Mouse (Mus musculus) E14TG2a.4 (cell line): Measurements from ENCODE around the gene Smc4.

ENCODE experiments used
- H3K27me3 ChIP-seq: 2 replicates; pipeline ENCODE4 v1.6.1; 2014; ENCODE audit warnings: low read length, control low read depth; ENCODE audit not compliant: insufficient read depth
- H3K36me3 ChIP-seq: 2 replicates; pipeline ENCODE4 v1.6.1; 2014; ENCODE audit warnings: low read length, control low read depth; ENCODE audit not compliant: insufficient read depth
- H3K4me1 ChIP-seq: replicated peaks from 2 replicates; pipeline ENCODE4 v1.6.1; 2014; ENCODE audit warnings: low read depth, low read length, control low read depth
- H3K4me3 ChIP-seq: replicated peaks from 2 replicates; pipeline ENCODE4 v1.5.1; 2014; ENCODE audit warnings: mild to moderate bottlenecking, low read length
- H3K9me3 ChIP-seq: 2 replicates; pipeline ENCODE4 v1.6.1; 2014; ENCODE audit warnings: low read length, control low read depth
- CTCF ChIP-seq: conservative IDR thresholded peaks from 2 replicates; pipeline ENCODE4 v1.5.1; 2014; ENCODE audit warnings: low read length
- NANOG ChIP-seq: IDR thresholded peaks from 2 replicates; pipeline ENCODE4 v1.6.1; 2014; ENCODE audit warnings: borderline replicate concordance, low read length, mixed read lengths
- POU5F1 ChIP-seq: IDR thresholded peaks from 2 replicates; pipeline ENCODE4 v1.6.1; 2014; ENCODE audit warnings: low read length, borderline replicate concordance

Gene Smc4

GRCm38 (mm10) chr3:69040105-69040504, 35.6 kb downstream of the Smc4 start:
- TF ChIP-seq POU5F1, result no peak
- TF ChIP-seq NANOG, result no peak
- no peak for TF ChIP-seq CTCF
- peaks cover 76% of the 10 kb centered on the region for H3K36me3 ChIP-seq
- peaks cover 45% of the 10 kb centered on the region for H3K4me1 ChIP-seq
- no peaks in the 10 kb centered on the region for H3K9me3 ChIP-seq
- H3K27me3 ChIP-seq, result no peaks in the 10 kb centered on the region
- peak overlapping the region; percentile 64 for H3K4me3 ChIP-seq

GRCm38 (mm10) chr3:69041298-69041697, 36.8 kb downstream of the Smc4 start:
- Histone ChIP-seq H3K9me3 (no peaks in the 10 kb centered on the region), H3K4me3 (peak overlapping the region; percentile 64), H3K36me3 (peaks cover 65% of the 10 kb centered on the region), H3K27me3 (no peaks in the 10 kb centered on the region), H3K4me1 (peaks cover 57% of the 10 kb centered on the region)
- TF ChIP-seq NANOG, result no peak
- TF ChIP-seq POU5F1, result no peak
- no peak for TF ChIP-seq CTCF

GRCm38 (mm10) chr3:69044167-69044591, 39.6 kb downstream of the Smc4 start:
- Histone ChIP-seq H3K9me3 (no peaks in the 10 kb centered on the region), H3K27me3 (no peaks in the 10 kb centered on the region), H3K4me1 (peaks cover 59% of the 10 kb centered on the region), H3K4me3 (peak overlapping the region; percentile 96), H3K36me3 (peaks cover 38% of the 10 kb centered on the region)
- TF ChIP-seq NANOG (no peak), CTCF (no peak), POU5F1 (no peak)

GRCm38 (mm10) chr3:69044645-69045399, 40.3 kb downstream of the Smc4 start, which contains the start of gene Trim59:
TSS of gene Trim59 (minus strand) at chr3:69044755.
- Histone ChIP-seq H3K36me3 (peaks cover 32% of the 10 kb centered on the region), H3K4me3 (peak within 1 kb of the TSS; percentile 96), H3K27me3 (0 out of 2 replicates have a peak, but pooled peaks cover under 1% of the 10 kb centered on the region), H3K9me3 (no peaks in the 10 kb centered on the region), H3K4me1 (peaks cover 52% of the 10 kb centered on the region)
- TF ChIP-seq POU5F1, result no peak

GRCm38 (mm10) chr3:69045400-69045703, 40.8 kb downstream of the Smc4 start:
- Histone ChIP-seq H3K27me3 (0 out of 2 replicates have a peak, but pooled peaks cover 2% of the 10 kb centered on the region), H3K9me3 (no peaks in the 10 kb centered on the region), H3K36me3 (peaks cover 26% of the 10 kb centered on the region), H3K4me1 (peaks cover 47% of the 10 kb centered on the region), H3K4me3 (peak overlapping the region; percentile 96)
- TF ChIP-seq POU5F1 (no peak), CTCF (no peak), NANOG (no peak)

- H3K27me3 ChIP-seq, result 0 out of 2 replicates have a peak, but pooled peaks cover 2% of the 10 kb centered on the region
- TF ChIP-seq NANOG, result no peak
- no peak for TF ChIP-seq CTCF
- TF ChIP-seq POU5F1, result no peak
These were observed 41.2 kb downstream of the Smc4 start for GRCm38 (mm10) chr3:69045750-69046149.

GRCm38 (mm10) chr3:69046509-69046908, 42.0 kb downstream of the Smc4 start:
- H3K4me1 ChIP-seq, result peaks cover 38% of the 10 kb centered on the region
- peaks cover 15% of the 10 kb centered on the region for H3K36me3 ChIP-seq
- TF ChIP-seq POU5F1, result no peak
- TF ChIP-seq NANOG, result no peak
- TF ChIP-seq CTCF, result no peak
- H3K9me3 ChIP-seq, result no peaks in the 10 kb centered on the region
- H3K4me3 ChIP-seq, result no peak overlapping the region
- H3K27me3 ChIP-seq, result 0 out of 2 replicates have a peak, but pooled peaks cover 2% of the 10 kb centered on the region

More at GRCm38 (mm10) chr3:69045750-69046149, 41.2 kb downstream of the Smc4 start:
- Histone ChIP-seq H3K4me3 (peak overlapping the region; percentile 96), H3K9me3 (no peaks in the 10 kb centered on the region), H3K4me1 (peaks cover 43% of the 10 kb centered on the region), H3K36me3 (peaks cover 22% of the 10 kb centered on the region)

GRCm38 (mm10) chr3:69047684-69048083, 43.1 kb downstream of the Smc4 start:
- no peaks in the 10 kb centered on the region for H3K9me3 ChIP-seq
- H3K4me3 ChIP-seq, result no peak overlapping the region
- H3K4me1 ChIP-seq, result peaks cover 33% of the 10 kb centered on the region
- H3K27me3 ChIP-seq, result 0 out of 2 replicates have a peak, but pooled peaks cover 2% of the 10 kb centered on the region
- H3K36me3 ChIP-seq, result peaks cover 7% of the 10 kb centered on the region
- TF ChIP-seq CTCF (no peak), POU5F1 (no peak), NANOG (no peak)

GRCm38 (mm10) chr3:69049011-69049410, 44.5 kb downstream of the Smc4 start:
- Histone ChIP-seq H3K27me3 (0 out of 2 replicates have a peak, but pooled peaks cover 2% of the 10 kb centered on the region), H3K36me3 (no peaks in the 10 kb centered on the region), H3K9me3 (no peaks in the 10 kb centered on the region), H3K4me3 (no peak overlapping the region), H3K4me1 (peaks cover 26% of the 10 kb centered on the region)
- no peak for TF ChIP-seq POU5F1
